Mouse (Mus musculus) urinary bladder, postnatal 10 days (tissue): ENCODE data around the gene Noc3l.

ENCODE experiments used
- DNase-seq: peaks from one replicate; pipeline ENCODE4 v3.0.0; 2022; ENCODE audit warnings: low spot score

Noc3l gene

GRCm38 (mm10) chr19:38758685-38759472 lies 60.2 kb downstream of the Noc3l start:
- DNase-seq, result no peak

GRCm38 (mm10) chr19:38758056-38758455 lies 61.0 kb downstream of the Noc3l start:
- DNase-seq, result no peak

- no peak for DNase-seq
Observed at GRCm38 (mm10) chr19:38757161-38757560, 61.9 kb downstream of the Noc3l start.

- DNase-seq, result no peak
Observed at GRCm38 (mm10) chr19:38750192-38750591, 68.8 kb downstream of the Noc3l start.

- no peak for DNase-seq
Observed at GRCm38 (mm10) chr19:38746492-38747014, 72.5 kb downstream of the Noc3l start.

- no peak for DNase-seq
Observed at GRCm38 (mm10) chr19:38745810-38746491, 73.1 kb downstream of the Noc3l start.

- DNase-seq, result no peak
Observed at GRCm38 (mm10) chr19:38744546-38744945, 74.5 kb downstream of the Noc3l start.
